Mouse (Mus musculus) left cerebral cortex, adult 18-20 months (tissue): ENCODE results near the gene Galnt6. TPM values are rescaled to one million over a fixed set of nuclear protein-coding genes. Genes with fewer than 3 reads are reported as not detected.

Experiments
- DNase-seq, 2 experiments: peaks; one replicate each; pipeline ENCODE4 v3.0.0; 2021 to 2022; ENCODE audit warnings: low spot score in 2 of 2, mixed read lengths in 1 of 2
- total RNA-seq, 2 experiments: library from RNA; stranded (reverse); gene quantifications; 2 replicates each; pipeline ENCODE4 v1.2.3; 2021

Galnt6 gene
- total RNA-seq, 2 experiments from 2014 or later = 5.7 to 6.7 TPM

GRCm38 (mm10) chr15:100722564-100722963, 6.6 kb downstream of the Galnt6 start:
- no peak for DNase-seq

- no peak for DNase-seq
Observed at GRCm38 (mm10) chr15:100722026-100722425, 7.2 kb downstream of the Galnt6 start.

GRCm38 (mm10) chr15:100721445-100721844, 7.7 kb downstream of the Galnt6 start:
- DNase-seq = no peak

GRCm38 (mm10) chr15:100720066-100720465, 9.1 kb downstream of the Galnt6 start:
- no peak for DNase-seq

GRCm38 (mm10) chr15:100719217-100719616, 10.0 kb downstream of the Galnt6 start:
- no peak for DNase-seq

- no peak for DNase-seq
Observed at GRCm38 (mm10) chr15:100718572-100718971, 10.6 kb downstream of the Galnt6 start.

GRCm38 (mm10) chr15:100717933-100718332, 11.2 kb downstream of the Galnt6 start:
- no peak for DNase-seq

GRCm38 (mm10) chr15:100715399-100715993, 13.7 kb downstream of the Galnt6 start:
- DNase-seq = no peak

- DNase-seq = no peak
Observed at GRCm38 (mm10) chr15:100714470-100714869, 14.7 kb downstream of the Galnt6 start.

- DNase-seq = no peak
Observed at GRCm38 (mm10) chr15:100710838-100711237, 18.3 kb downstream of the Galnt6 start.

GRCm38 (mm10) chr15:100708433-100709078, 20.6 kb downstream of the Galnt6 start:
- no peak for DNase-seq

- no peak for DNase-seq
Observed at GRCm38 (mm10) chr15:100706226-100706625, 22.9 kb downstream of the Galnt6 start.

- no peak for DNase-seq
Observed at GRCm38 (mm10) chr15:100705376-100705775, 23.8 kb downstream of the Galnt6 start.

GRCm38 (mm10) chr15:100703913-100704312, 25.3 kb downstream of the Galnt6 start:
- no peak for DNase-seq

GRCm38 (mm10) chr15:100701856-100702255, 27.3 kb downstream of the Galnt6 start:
- no peak for DNase-seq

- DNase-seq = peak in 1 of 2 experiments; percentile 25
Observed at GRCm38 (mm10) chr15:100701108-100701507, 28.1 kb downstream of the Galnt6 start.

GRCm38 (mm10) chr15:100700424-100700823, 28.8 kb downstream of the Galnt6 start:
- DNase-seq = no peak

GRCm38 (mm10) chr15:100699386-100699785, 29.8 kb downstream of the Galnt6 start:
- no peak for DNase-seq

- no peak for DNase-seq
Observed at GRCm38 (mm10) chr15:100698078-100698477, 31.1 kb downstream of the Galnt6 start.

- no peak for DNase-seq
Observed at GRCm38 (mm10) chr15:100694406-100694805, 34.8 kb downstream of the Galnt6 start.

- DNase-seq = no peak
Observed at GRCm38 (mm10) chr15:100691990-100692389, 37.2 kb downstream of the Galnt6 start.

- no peak for DNase-seq
Observed at GRCm38 (mm10) chr15:100687430-100687971, 41.7 kb downstream of the Galnt6 start, which contains the start of gene Cela1. Cela1 (minus strand) TSS chr15:100687921.

- peak in 1 of 2 experiments; percentile 29 for DNase-seq
Observed at GRCm38 (mm10) chr15:100686989-100687388, 42.2 kb downstream of the Galnt6 start.
